8 mouse cellular contexts compared by ENCODE assay signal in the genomic region with DNA sequence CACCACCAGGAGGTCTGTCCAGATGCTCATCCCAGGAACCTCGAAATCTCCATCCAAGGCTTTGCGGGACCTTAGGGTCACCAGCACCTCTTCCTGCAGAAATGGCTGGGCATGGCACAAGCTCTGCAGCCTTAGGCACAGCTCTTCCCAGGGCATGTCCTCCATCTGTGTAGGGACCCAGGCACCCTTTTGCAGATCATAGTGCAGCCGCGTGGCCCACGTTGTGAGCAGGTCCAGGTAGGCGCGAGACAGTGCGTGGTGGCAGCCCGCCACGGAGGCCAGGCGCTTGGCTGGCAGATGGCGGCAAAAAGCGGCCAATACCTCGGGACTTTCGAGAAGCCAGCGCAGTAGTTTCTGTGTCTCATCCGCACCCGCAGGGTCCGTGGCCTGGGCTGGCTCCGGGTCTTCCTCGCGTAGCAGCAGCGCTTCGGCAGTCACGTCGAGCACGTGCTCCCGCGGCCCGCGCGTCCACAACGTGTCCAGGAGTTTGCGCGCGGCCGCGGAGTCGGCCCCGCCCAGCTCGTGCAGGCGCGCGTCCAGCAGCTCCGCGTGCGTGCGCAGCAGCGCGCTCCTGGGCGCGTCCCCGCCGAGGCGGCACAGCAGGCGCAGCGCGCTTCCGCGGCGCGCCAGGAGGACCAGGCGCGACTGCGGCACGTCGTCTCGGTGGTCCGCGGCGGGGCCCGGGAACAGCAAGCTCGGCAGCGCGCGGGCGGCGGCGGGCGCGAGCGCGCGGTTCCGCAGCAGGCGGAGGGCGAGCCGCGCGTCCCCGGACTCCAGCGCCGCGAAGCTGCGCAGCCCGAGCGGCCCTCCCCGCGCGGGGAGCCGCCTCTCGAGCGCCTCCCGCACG. TPM values are rescaled to one million over a fixed set of nuclear protein-coding genes. Genes with fewer than 3 reads are reported as not detected.
DNase-seq lines count a peak whose midpoint lies in the region; ATAC-seq lines count a peak whose summit lies in the region.

A gene (plus strand): TSS at position 766 of the 847 bp plus-strand sequence.

- H3K4me3 ChIP-seq in intestine, embryonic 14.5 days (ENCODE audit: low read depth, low read length), result peak within 1 kb of the TSS; percentile 66

- H3K27me3 ChIP-seq in intestine, embryonic 14.5 days (replicated peaks; ENCODE audit: control insufficient read depth, insufficient read depth, low read length), result no peaks in the 10 kb centered on the region

- H3K4me1 ChIP-seq in intestine, embryonic 14.5 days (replicated peaks; ENCODE audit: control insufficient read depth, insufficient read depth, low read length), result peaks cover 5% of the 10 kb centered on the region; the same call in 1 of the 2 replicates

- no peaks in the 10 kb centered on the region for H3K9me3 ChIP-seq in intestine, embryonic 14.5 days (ENCODE audit: control insufficient read depth, low read length)

- peak; percentile 85 for ATAC-seq in intestine, embryonic 14.5 days (replicated peaks; ENCODE audit: low FRiP score, low TSS enrichment, low read depth)
- peak; percentile 70 for ATAC-seq in megakaryocyte progenitor cell, adult 5-6 weeks (replicated peaks; ENCODE audit: poor library complexity)

- DNase-seq in adrenal gland, adult 2 months, result peak; percentile 95
- DNase-seq in embryo, embryonic 11 days, result peak; percentile 95
- peak; percentile 82 for DNase-seq in gastrocnemius, postnatal 25 days
- DNase-seq in intestine, embryonic 14.5 days (ENCODE audit: low spot score), result peak; percentile 91
- peak; percentile 85 to 94 for DNase-seq in left cerebral cortex, postnatal 10 days (ENCODE audit: extremely low spot score in 1 of 2, low spot score in 2 of 2)
- DNase-seq in right cerebral cortex, postnatal 10 days (ENCODE audit: low spot score in 2 of 2), result peak; percentile 93
- DNase-seq in urinary bladder, postnatal 14 days (ENCODE audit: low spot score), result peak; percentile 86

- intact Hi-C loops in left cerebral cortex, postnatal 10 days (cut with DNase I), result loop anchor here (5.0 kb wide), 1 partner anchor 111 kb away; no protein-coding TSS in a partner anchor

- H3K9ac ChIP-seq in intestine, embryonic 14.5 days (ENCODE audit: low read length), result peak within 1 kb of the TSS; percentile 89

- WGBS in intestine, embryonic 14.5 days, result 9% methylated on average over 98 of the region's 105 CpGs

- peak within 1 kb of the TSS; percentile 56 for H3K4me2 ChIP-seq in intestine, embryonic 14.5 days (ENCODE audit: low read length)

- peak within 1 kb of the TSS; percentile 96 for H3K27ac ChIP-seq in intestine, embryonic 14.5 days (ENCODE audit: low read depth)

- H3K36me3 ChIP-seq in intestine, embryonic 14.5 days (ENCODE audit: control insufficient read depth, insufficient read depth, low read length), result peaks cover 27% of the 10 kb centered on the region

RNA-seq across cellular contexts. Expression of the gene that starts here (rescaled TPM):
- 10 to 100 TPM; 36.2 to 45.1 TPM for total RNA-seq in adrenal gland, adult 2 months (2021)
- polyA plus RNA-seq in adrenal gland, adult 2 months (2012; rRNA removed), result 12.2 and 12.6 TPM in 2 replicates
- total RNA-seq in gastrocnemius, postnatal 25 days (2021), result 1 to 10 TPM; 3.1 to 4.7 TPM
- 16.0 and 16.8 TPM in 2 replicates for polyA plus RNA-seq in intestine, embryonic 14.5 days (2014; fragmentation: Nextera tagmentation; extraction: Ambion mirVana)
- total RNA-seq in left cerebral cortex, postnatal 10 days (2021), result 10 to 100 TPM; 13.2 to 15.1 TPM
- 9.7 and 14.2 TPM in 2 replicates for total RNA-seq in megakaryocyte progenitor cell, adult 5-6 weeks (2015)
- 7.5 and 11.4 TPM in 2 replicates for total RNA-seq in megakaryocyte progenitor cell, adult 5-6 weeks (2017)

Comparison
In these comparisons a context has a peak if more than half of its experiments do, and no peak if none do; other contexts are left out.
1. Peak in every context shown above with its lines: DNase-seq, ATAC-seq, H3K4me3 ChIP-seq and H3K27ac ChIP-seq.